10 mouse cellular contexts compared by ENCODE assay signal in the genomic region with DNA sequence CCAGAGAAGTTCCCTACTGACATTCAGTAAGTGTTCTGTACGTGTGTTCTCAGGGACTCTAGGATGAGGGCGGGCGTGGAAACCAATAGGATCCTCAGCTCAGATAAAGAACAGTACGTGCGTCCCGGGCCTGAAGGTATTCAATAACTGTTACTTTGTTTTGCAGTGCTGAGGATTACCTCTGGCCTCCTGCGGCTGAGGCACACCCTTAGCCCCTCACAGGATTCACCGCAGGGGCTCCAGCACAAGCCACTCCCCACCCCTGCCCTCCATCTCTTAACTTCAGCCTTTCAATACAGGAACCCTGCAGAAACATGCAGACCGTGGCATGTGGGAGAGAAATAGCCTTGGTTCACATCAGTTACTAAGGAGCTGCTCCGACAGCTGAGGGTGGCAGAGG. TPM values are rescaled to one million over a fixed set of nuclear protein-coding genes. Genes with fewer than 3 reads are reported as not detected.
DNase-seq lines count a peak whose midpoint lies in the region; ATAC-seq and TF ChIP-seq lines count a peak whose summit lies in the region.
"Had no signal": no experiment of that assay in that cellular context is flagged by ENCODE, and none has a peak within 500 bp of the region (broad histone marks: within the 10 kb centered on the region; RNA-seq: fewer than 3 reads in every experiment).

No protein-coding gene starts in this region.

- ATAC-seq in forebrain, embryonic 11.5 days (replicated peaks; ENCODE audit: low FRiP score) = no peak
- ATAC-seq in hindbrain, embryonic 14.5 days (ENCODE audit: low FRiP score) = no peak
- no peak for ATAC-seq in neural tube, embryonic 12.5 days (ENCODE audit: low FRiP score, low read depth)

- H3K4me3 ChIP-seq in forebrain, embryonic 10.5 days = no peak overlapping the region
- H3K4me3 ChIP-seq in forebrain, embryonic 11.5 days (ENCODE audit: low read depth, low read length) = no peak overlapping the region
- H3K4me3 ChIP-seq in layer of hippocampus, adult 2 months = no peak overlapping the region
- H3K4me3 ChIP-seq in hindbrain, embryonic 14.5 days (replicated peaks; ENCODE audit: low read length) = no peak overlapping the region
- H3K4me3 ChIP-seq in neural tube, embryonic 12.5 days = no peak overlapping the region

- peaks cover 70% of the 10 kb centered on the region for H3K4me1 ChIP-seq in forebrain, embryonic 10.5 days
- H3K4me1 ChIP-seq in forebrain, embryonic 11.5 days (replicated peaks; ENCODE audit: control insufficient read depth, insufficient read depth, low read length) = peaks cover 7% of the 10 kb centered on the region; the same call in 1 of the 2 replicates
- H3K4me1 ChIP-seq in hindbrain, embryonic 14.5 days (replicated peaks; ENCODE audit: control insufficient read depth, insufficient read depth, low read length) = no peaks in the 10 kb centered on the region
- H3K4me1 ChIP-seq in neural tube, embryonic 12.5 days = peaks cover 32% of the 10 kb centered on the region

- no peak overlapping the region for H3K4me2 ChIP-seq in forebrain, embryonic 11.5 days (ENCODE audit: low read depth, low read length, severe bottlenecking)
- no peak overlapping the region for H3K4me2 ChIP-seq in hindbrain, embryonic 14.5 days (replicated peaks)
- 0 out of 2 replicates have a peak overlapping the region, but pooled peaks have one; percentile 50 for H3K4me2 ChIP-seq in neural tube, embryonic 12.5 days (replicated peaks)

- H3K9me3 ChIP-seq in forebrain, embryonic 10.5 days = no peaks in the 10 kb centered on the region
- H3K9me3 ChIP-seq in forebrain, embryonic 11.5 days (ENCODE audit: control insufficient read depth, low read length) = no peaks in the 10 kb centered on the region
- no peaks in the 10 kb centered on the region for H3K9me3 ChIP-seq in hindbrain, embryonic 14.5 days (ENCODE audit: control insufficient read depth, low read length)
- no peaks in the 10 kb centered on the region for H3K9me3 ChIP-seq in neural tube, embryonic 12.5 days

- H3K9ac ChIP-seq in forebrain, embryonic 11.5 days (ENCODE audit: low read length) = no peak overlapping the region
- 0 out of 2 replicates have a peak overlapping the region, but pooled peaks have one; percentile 2 for H3K9ac ChIP-seq in hindbrain, embryonic 14.5 days
- no peak overlapping the region for H3K9ac ChIP-seq in neural tube, embryonic 12.5 days

- 17% methylated on average over 10 of the region's 10 CpGs for WGBS in forebrain, embryonic 10.5 days
- WGBS in forebrain, embryonic 11.5 days = 17% methylated on average over 10 of the region's 10 CpGs
- 32% methylated on average over 10 of the region's 10 CpGs for whole genome bisulfite sequencing in hindbrain, embryonic 14.5 days
- WGBS in neural tube, embryonic 12.5 days = 26% methylated on average over 10 of the region's 10 CpGs

- H3K36me3 ChIP-seq in forebrain, embryonic 10.5 days (replicated peaks) = peaks cover 30% of the 10 kb centered on the region
- no peaks in the 10 kb centered on the region for H3K36me3 ChIP-seq in forebrain, embryonic 11.5 days (ENCODE audit: control insufficient read depth, insufficient read depth, low read length)
- H3K36me3 ChIP-seq in hindbrain, embryonic 14.5 days (replicated peaks; ENCODE audit: control insufficient read depth, insufficient read depth) = no peaks in the 10 kb centered on the region
- H3K36me3 ChIP-seq in neural tube, embryonic 12.5 days = 0 out of 2 replicates have a peak, but pooled peaks cover 6% of the 10 kb centered on the region

- TF ChIP-seq CTCF in layer of hippocampus, adult 2 months (conservative IDR thresholded peaks at IDR 0.05) = no peak

- H3K27me3 ChIP-seq in forebrain, embryonic 10.5 days (ENCODE audit: poor library complexity, severe bottlenecking) = no peaks in the 10 kb centered on the region
- H3K27me3 ChIP-seq in forebrain, embryonic 11.5 days (ENCODE audit: control insufficient read depth, insufficient read depth, low read length) = no peaks in the 10 kb centered on the region
- H3K27me3 ChIP-seq in hindbrain, embryonic 14.5 days (ENCODE audit: control insufficient read depth, insufficient read depth, low read length) = no peaks in the 10 kb centered on the region
- H3K27me3 ChIP-seq in neural tube, embryonic 12.5 days (replicated peaks) = no peaks in the 10 kb centered on the region

- H3K27ac ChIP-seq in forebrain, embryonic 10.5 days = peak overlapping the region; percentile 83
- no peak overlapping the region for H3K27ac ChIP-seq in forebrain, embryonic 11.5 days (ENCODE audit: low read depth, low read length)
- H3K27ac ChIP-seq in layer of hippocampus, adult 2 months = peak overlapping the region; percentile 62; the same call in 1 of the 2 replicates
- peak overlapping the region; percentile 38; the same call in 1 of the 2 replicates for H3K27ac ChIP-seq in hindbrain, embryonic 14.5 days
- H3K27ac ChIP-seq in neural tube, embryonic 12.5 days = no peak overlapping the region

- no peak for DNase-seq in forebrain, embryonic 10.5 days (ENCODE audit: extremely low spot score, low spot score)
- DNase-seq in forebrain, embryonic 11.5 days (ENCODE audit: low spot score) = no peak
- no peak for DNase-seq in layer of hippocampus, adult 2 months (ENCODE audit: low spot score in 2 of 2)
- DNase-seq in layer of hippocampus, postnatal 36 days = no peak
- DNase-seq in hindbrain, embryonic 14.5 days (ENCODE audit: low spot score) = no peak
- no peak for DNase-seq in right cerebral cortex, postnatal 36 days (ENCODE audit: low spot score in 2 of 2)
- DNase-seq in thymus, postnatal 14 days = no peak
- DNase-seq: cerebellum, adult 11 months had no signal

RNA-seq across cellular contexts. Expression of a gene that starts 4.5 kb away (rescaled TPM):
- polyA plus RNA-seq in forebrain, embryonic 10.5 days (2016; fragmentation: Nextera tagmentation; extraction: Ambion mirVana) = 24.2 and 24.7 TPM in 2 replicates
- polyA plus RNA-seq in forebrain, embryonic 11.5 days (2014; fragmentation: Nextera tagmentation; extraction: Ambion mirVana) = 25.5 and 27.5 TPM in 2 replicates
- 10 to 100 TPM; 12.2 to 13.6 TPM for total RNA-seq in layer of hippocampus, adult 2 months (2021)
- 10 to 100 TPM; 14.1 to 15.0 TPM for total RNA-seq in layer of hippocampus, postnatal 36 days (2021)
- 16.3 and 18.0 TPM in 2 replicates for polyA plus RNA-seq in hindbrain, embryonic 14.5 days (2014; fragmentation: Nextera tagmentation; extraction: Ambion mirVana)
- polyA plus RNA-seq in neural tube, embryonic 12.5 days (2016; fragmentation: Nextera tagmentation; extraction: Ambion mirVana) = 26.2 and 26.9 TPM in 2 replicates

RNA-seq across cellular contexts. Expression of a gene that starts 12.6 kb away (rescaled TPM):
- polyA plus RNA-seq in forebrain, embryonic 10.5 days (2016; fragmentation: Nextera tagmentation; extraction: Ambion mirVana) = 0.62 and 0.94 TPM in 2 replicates
- 0.60 TPM in 1 of 2 replicates, not detected in the other for polyA plus RNA-seq in forebrain, embryonic 11.5 days (2014; fragmentation: Nextera tagmentation; extraction: Ambion mirVana)
- total RNA-seq in layer of hippocampus, adult 2 months (2021) = not detected
- total RNA-seq in layer of hippocampus, postnatal 36 days (2021) = not detected
- 0.33 and 0.62 TPM in 2 replicates for polyA plus RNA-seq in hindbrain, embryonic 14.5 days (2014; fragmentation: Nextera tagmentation; extraction: Ambion mirVana)
- 0.53 TPM in 1 of 2 replicates, not detected in the other for polyA plus RNA-seq in neural tube, embryonic 12.5 days (2016; fragmentation: Nextera tagmentation; extraction: Ambion mirVana)
- total RNA-seq: monocyte, adult 5-6 weeks had no signal

RNA-seq across cellular contexts. Expression of a gene that starts 49.4 kb away (rescaled TPM):
- polyA plus RNA-seq in forebrain, embryonic 10.5 days (2016; fragmentation: Nextera tagmentation; extraction: Ambion mirVana) = 8.6 and 8.9 TPM in 2 replicates
- 5.1 and 5.9 TPM in 2 replicates for polyA plus RNA-seq in forebrain, embryonic 11.5 days (2014; fragmentation: Nextera tagmentation; extraction: Ambion mirVana)
- 1 to 10 TPM; 7.0 to 8.4 TPM for total RNA-seq in layer of hippocampus, adult 2 months (2021)
- 1 to 10 TPM; 6.3 to 7.0 TPM for total RNA-seq in layer of hippocampus, postnatal 36 days (2021)
- 3.0 and 3.3 TPM in 2 replicates for polyA plus RNA-seq in hindbrain, embryonic 14.5 days (2014; fragmentation: Nextera tagmentation; extraction: Ambion mirVana)
- 7.2 and 8.5 TPM in 2 replicates for polyA plus RNA-seq in neural tube, embryonic 12.5 days (2016; fragmentation: Nextera tagmentation; extraction: Ambion mirVana)
- total RNA-seq: monocyte, adult 5-6 weeks had no signal

Comparison
In these comparisons a context has a peak if more than half of its experiments do, and no peak if none do; other contexts are left out.
1. H3K27ac ChIP-seq: peak in forebrain, embryonic 10.5 days (single experiment), layer of hippocampus, adult 2 months (single experiment) and hindbrain, embryonic 14.5 days (single experiment); none in forebrain, embryonic 11.5 days (single experiment) and neural tube, embryonic 12.5 days (single experiment).